Mouse (Mus musculus) large intestine, adult 2 months (tissue): ENCODE results near the gene Itga6. TPM values are rescaled to one million over a fixed set of nuclear protein-coding genes. Genes with fewer than 3 reads are reported as not detected.

Source experiments
- DNase-seq: peaks from one replicate; pipeline ENCODE4 v3.0.0-alpha.2; 2012; ENCODE audit warnings: low read depth, low spot score
- WGBS: fragments of 180-500 bp; shearing (Covaris S2); methylation state at CpG from one replicate; pipeline ENCODE4 v1.1.7; 2018; 5-methylcytosine and 5-hydroxymethylcytosine counted together
- polyA plus RNA-seq: library from polyadenylated mRNA; depleted of rRNA; stranded (reverse); fragments of >200 nt; gene quantifications from 2 replicates; pipeline ENCODE4 v1.2.3, GENCODE M21; 2012

The Itga6 gene
- polyA plus RNA-seq, 1 experiment: 58.6 TPM

DNA sequence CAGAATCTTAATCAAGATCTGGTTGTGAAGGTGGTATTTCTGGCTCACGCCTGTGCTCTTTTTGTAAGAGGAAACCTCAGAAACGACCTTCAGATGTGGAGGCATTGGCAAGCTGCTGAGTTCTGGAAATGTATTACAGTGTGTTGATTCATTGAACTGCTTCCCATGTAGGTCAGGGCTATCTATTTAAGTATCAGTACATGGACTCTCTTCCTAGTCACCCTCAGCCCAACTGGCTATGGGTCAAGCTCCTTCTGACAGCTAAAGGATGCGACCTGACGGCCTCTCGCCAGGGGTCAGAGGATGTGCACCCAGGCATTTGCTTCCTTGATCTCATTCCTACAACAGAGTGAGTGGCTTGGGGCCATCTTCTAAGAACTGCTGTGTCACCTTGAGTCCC lies 45.3 kb downstream of the Itga6 start:
- WGBS: 72% methylated on average over 5 of the region's 5 CpGs
- no peak for DNase-seq

DNA sequence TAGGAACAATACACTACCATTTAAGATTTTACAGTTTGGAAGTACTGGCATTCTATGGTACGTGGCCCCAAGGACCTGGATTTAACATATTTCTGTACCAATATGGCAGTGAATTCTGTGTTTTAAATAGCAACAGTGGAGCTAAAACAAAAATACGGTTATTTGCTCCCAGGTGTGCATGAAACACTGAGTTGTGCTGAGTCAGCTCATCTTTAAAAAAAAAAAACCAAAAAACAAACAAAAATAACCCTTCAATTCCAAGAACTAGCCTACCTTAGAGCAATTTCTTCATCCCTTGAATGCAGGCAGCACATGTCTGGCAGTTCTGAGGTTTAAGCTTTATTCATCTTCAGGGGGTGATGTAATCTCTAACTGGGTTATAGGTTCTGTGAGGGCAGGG lies 45.8 kb downstream of the Itga6 start:
- no peak for DNase-seq
- 68% methylated on average over 2 of the region's 2 CpGs for WGBS

DNA sequence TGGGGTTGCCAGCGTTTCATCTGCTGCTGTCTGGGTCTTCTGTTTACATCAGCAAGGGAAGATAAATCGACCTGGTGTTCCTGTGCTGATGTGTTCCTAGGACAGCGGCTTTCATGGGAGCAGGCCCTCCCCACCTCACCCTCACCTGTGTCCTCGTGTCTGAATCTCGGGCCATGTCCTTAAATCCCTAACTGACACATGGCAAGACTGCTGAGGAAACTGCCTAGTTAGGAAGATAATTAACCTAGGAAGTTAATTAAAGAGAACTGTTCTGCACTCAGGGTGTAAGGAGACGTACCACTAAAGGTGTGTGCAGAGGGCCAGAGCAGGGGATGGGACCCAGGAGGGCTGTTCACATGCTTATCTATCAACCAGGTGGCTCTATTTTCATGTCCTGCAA lies 48.7 kb downstream of the Itga6 start:
- 36% methylated on average over 6 of the region's 6 CpGs for WGBS
- DNase-seq: no peak

DNA sequence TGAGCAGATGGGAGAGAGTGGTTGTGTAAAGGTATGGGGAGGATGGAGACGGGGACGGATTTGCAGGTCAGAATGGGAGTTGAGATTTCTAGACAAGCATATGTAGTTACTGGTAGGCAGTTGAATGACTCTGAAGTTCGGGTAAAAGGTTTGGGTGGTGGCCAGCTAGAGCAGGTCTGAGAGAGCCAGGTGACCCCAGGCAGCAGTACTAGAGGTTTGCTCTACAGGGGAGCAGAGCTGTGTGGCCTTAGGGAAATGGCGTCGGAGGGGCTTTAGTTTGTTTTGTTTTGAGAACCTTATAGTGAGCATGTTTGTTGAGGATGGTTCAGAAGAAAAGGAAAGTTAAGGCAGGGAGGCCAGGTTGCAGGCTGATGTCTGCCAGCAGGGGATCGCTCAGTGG lies 51.4 kb downstream of the Itga6 start:
- WGBS: 63% methylated on average over 6 of the region's 6 CpGs
- DNase-seq: no peak

DNA sequence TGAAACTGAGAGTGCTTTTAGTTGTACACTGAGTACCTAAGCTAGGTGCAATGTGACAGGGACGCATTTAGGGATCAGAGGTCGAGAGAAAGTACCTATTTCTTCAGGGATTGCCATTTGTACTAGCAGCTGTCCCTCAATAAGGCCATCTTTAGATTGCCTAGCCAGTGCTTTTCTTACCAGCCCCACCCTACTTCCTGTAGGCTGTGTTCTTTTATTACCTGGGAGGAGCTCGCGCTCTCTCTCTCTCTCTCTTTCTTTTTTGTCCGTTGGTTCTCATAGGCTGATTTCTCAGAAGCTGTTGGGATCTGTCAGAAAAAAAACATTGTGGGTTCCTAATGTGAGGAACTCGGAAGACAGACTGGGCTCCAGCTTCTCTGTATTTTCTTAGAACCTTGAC lies 55.4 kb downstream of the Itga6 start:
- 29% methylated on average over 6 of the region's 6 CpGs for WGBS
- DNase-seq: no peak

DNA sequence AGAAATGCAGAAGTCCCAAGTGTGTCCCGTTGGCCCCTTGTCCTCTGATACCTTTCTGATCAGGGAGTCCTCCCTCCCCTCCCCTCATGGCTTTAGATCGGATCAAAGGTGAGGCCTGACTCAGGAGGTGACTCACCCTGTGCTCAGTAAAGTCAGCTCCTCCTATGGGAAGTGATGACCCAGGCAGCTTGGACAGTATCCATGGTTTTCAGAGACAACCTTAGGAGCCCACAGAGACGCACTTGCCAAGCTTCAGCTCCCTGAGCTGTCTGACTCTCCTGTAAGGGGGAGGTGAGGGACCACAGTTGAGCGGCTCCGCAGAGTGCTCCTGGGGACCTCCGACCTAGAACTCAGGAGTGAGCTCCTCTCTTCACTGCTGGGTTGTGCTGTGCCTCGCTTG lies 56.3 kb downstream of the Itga6 start:
- no peak for DNase-seq
- 35% methylated on average over 7 of the region's 7 CpGs for WGBS

DNA sequence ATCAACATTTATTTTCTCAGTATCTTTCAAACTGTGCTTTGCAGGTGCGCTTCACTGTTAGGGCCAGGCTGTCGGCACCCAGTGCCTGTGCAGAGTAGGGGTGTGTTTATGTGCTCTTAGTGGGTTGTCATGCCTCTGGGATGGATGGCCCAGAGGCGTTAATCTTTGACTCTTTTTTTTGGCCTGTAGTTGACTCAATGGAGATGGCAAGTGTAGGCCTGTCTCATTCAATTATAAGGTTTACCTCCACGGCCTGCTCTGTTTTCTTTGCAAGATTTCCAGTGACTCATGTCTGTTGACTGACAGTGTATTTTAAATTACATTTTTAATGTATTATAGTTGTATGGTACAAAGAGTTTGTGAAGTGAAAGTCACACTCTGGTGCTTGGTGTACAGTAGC lies 56.7 kb downstream of the Itga6 start:
- WGBS: 37% methylated on average over 4 of the region's 4 CpGs
- DNase-seq: no peak

DNA sequence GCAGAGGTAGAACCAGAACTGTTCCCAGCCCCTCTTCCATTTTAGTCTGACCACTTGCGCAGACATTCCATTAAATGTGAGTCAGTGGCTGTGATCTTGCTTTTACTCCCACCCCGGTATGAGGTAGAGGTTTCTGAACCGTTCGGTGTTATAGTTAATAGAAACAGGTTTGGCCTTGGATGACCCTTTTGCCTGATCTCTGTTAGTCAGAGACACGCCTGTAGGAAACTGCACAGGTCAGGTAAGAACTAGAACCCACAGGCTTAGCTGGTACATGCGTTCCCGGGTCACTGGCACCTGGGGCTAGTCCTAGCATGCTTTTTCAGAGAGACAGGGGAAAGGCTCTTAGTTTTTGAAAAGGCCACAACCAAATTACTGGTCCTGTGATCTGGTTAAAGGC lies 59.7 kb downstream of the Itga6 start:
- 38% methylated on average over 7 of the region's 7 CpGs for WGBS

DNA sequence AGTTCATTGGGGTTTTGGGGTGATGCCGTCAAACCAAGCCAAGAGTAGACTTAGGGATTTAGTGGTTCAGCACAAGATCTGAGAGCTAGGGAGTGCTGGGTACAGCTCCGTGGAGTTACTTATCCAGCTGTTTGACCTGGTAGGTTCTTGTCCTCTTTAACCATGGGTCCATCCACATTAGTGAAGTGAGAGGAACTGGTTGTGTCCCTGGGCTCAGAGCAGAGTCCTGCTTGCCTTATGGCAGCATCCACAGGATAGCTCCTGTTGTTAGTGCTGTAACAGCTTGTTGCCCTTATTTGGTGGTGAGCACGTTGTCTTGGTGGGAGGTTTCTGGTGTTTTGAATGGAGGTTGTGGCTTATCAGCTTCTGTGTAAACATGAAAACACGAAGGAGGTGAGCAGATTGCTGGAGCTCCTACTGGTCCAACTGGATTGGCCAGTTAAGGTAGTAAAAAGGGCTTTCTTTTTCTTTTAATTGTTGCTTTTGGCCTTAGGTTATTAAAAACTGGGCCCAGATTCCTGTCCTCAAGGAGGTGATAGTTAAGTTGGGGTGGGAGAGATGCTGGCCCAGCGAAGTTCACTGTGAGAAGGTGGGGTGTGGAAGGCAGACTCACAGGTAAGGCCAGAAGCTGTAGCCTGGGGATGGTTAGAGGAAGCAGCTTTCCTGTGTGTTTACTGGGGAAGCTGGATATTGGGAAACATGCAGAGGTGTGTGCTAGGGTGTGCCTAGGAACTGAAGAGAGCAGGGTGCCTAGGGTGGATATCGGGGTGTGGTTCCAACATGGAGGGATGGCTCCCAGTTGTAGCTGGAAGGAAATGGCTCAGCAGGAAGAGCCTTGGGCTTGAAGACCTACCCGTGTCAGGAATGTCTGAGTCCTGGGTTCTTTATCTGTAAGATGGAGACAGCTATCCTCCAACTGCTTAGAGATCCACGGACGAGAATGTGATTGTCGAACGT lies 60.5 kb downstream of the Itga6 start:
- 20% methylated on average over 11 of the region's 11 CpGs for WGBS
- DNase-seq: no peak

More for the DNA sequence above, 59.7 kb downstream of the Itga6 start:
- no peak for DNase-seq

DNA sequence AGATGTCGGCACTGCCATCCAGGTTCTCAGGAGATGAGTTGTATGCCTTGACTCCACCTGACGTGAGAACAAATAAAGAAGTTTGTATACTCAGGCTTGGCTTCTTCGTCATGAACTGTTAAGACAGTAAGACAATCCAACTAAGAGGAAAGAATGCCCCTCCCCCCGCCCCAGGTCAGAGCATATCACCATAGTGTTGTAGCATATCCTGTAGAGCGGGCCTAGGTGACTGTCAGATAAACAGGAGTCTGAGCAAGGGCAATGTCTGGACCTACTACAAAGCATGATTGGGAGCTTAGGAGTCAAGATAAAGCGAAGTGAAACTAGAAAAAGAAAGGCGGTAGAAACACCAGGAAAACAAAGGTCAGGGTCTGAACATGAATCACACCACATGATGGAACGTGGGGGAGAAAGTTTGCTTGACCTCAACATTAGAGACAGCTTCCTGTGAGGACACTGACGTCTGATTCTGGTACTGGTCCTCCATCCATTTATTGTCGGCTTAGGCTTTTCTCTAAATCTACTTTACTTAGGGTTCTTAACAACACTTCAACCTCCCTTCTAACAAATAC lies 64.0 kb downstream of the Itga6 start:
- DNase-seq: no peak
- WGBS: 45% methylated on average over 10 of the region's 10 CpGs

DNA sequence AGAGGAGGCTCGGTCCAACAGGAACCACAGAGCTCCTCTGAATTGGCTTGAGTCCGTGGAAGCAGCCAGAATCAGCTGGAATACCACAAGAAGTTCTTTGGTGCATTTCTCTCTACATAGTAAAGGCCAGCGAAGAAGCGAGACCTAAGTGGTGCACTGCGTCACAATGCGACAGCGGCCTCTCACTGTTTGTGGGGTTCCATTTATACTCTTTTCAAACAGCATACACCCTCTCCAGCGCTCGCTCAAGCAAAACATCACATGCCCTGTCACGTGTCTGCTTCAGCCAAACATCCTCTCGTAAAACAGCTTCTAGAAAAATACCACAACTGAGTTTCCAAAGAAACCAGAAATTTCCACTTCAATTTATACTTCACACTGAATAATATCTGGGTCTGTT lies 64.6 kb downstream of the Itga6 start:
- 86% methylated on average over 11 of the region's 11 CpGs for WGBS
- no peak for DNase-seq

DNA sequence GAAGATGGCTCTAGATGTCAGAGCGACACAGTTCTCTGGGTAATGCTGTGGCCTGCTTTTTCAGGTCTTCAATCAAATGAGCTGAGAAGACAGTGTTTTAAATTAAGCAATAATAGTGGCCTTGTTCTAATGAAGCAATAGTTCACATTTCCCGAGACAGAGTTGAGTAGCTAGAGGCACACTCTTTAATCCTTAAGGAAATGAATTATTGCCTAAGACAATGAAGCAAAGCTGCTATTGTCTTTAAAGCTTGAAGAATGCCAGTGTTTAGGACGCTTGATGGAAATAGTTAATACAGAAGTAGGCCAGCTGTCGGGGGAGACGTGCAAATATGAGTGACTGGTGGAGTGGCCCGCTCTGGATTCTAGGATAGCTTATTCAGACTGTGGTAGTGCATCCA lies 65.5 kb downstream of the Itga6 start:
- 57% methylated on average over 6 of the region's 6 CpGs for whole genome bisulfite sequencing

DNA sequence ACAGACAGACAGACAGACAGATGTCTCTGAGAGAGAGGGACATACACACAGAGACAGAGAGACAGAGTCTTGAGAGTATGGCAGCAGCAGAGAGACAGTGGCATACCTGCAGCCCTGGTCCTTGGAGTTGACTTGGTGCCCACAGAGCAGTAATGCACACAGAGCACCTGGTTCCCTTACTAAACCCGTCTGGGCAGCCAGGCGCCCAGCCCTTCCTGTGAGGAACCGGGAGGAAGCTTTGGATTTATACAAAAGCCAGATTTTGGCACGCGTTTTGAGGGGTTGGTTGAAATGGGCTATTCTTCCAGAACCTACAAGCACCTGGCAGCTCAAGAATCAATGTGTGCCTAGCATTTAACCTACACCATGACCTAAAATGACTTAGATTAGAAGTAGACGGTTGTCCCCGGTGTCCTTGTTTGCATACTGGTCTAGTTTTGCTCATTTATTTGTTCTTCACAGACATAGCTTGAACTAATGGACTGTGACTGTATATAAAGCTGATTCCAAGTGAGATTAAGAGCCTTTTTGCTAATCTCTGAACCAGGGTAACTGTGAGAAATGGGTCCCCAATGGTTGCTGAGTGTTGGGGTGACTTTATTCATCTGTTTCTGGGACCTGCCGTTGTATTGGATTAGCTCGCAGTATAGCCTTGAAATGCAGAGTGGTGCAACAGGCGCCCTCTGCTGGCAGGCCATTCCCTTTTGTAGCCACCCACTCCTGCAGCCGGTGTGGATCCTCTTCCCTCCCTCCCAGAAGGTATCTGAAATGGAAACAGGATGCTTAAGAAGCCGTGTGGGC lies 67.0 kb downstream of the Itga6 start:
- 15% methylated on average over 12 of the region's 12 CpGs for WGBS
- DNase-seq: no peak

More for the DNA sequence above, 65.5 kb downstream of the Itga6 start:
- no peak for DNase-seq

DNA sequence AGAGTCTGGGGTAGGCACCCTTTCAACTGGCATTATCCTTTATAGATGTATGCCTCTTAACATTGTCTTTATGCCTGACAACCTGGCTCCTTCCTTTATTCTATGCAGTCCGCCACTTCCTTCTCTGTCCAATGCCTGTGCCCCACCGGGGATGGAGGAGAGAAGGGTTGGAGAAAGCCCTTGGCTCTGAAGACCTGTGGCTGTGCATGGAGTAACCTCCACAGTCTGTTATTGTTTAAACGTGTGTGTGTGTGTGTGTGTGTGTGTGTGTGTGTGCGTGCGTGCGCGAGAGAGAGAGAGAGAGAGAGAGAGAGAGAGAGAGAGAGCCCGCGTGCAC lies 67.6 kb downstream of the Itga6 start:
- no peak for DNase-seq
- WGBS: 19% methylated on average over 7 of the region's 9 CpGs

DNA sequence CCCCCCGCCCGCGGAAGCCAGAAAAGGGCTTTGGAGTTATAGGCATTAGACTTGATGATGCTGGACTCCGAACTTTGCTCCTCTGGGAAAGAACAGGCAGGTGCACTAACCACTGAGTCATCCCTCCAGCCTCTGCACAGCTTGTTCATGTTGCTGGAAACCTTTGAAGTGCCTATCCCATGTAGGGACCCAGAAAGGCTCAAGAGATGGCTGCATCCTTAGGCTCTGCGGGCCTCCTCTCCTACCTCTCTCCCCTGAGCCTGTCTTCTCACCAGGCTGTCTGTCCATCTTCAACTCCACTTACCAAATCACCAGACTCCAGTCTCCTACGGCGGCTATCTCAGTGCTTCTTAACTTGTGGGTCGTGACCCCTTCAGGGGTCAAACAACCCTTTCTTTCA lies 68.0 kb downstream of the Itga6 start:
- no peak for DNase-seq
- WGBS: 25% methylated on average over 7 of the region's 8 CpGs

DNA sequence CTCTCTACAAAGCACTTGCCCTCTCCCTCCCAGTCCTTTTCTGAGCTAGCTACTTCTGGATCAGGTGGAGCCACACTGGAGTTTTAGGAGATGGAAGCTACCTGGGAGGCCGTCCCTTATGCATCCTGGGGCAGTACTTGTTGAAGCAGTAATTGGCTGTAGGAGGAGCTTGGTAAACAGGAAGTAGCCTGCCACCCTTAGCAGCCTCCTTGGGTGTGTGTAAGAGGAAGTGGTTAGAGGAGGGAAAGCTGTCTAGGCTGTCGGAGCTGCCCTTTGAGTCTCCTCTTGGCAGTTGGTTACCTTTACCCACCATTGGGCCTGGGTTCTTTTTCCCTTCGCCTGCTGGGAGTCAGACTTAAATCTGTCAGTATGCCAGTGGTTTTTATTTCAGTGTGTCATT lies 68.6 kb downstream of the Itga6 start:
- DNase-seq: no peak
- 15% methylated on average over 3 of the region's 3 CpGs for WGBS

DNA sequence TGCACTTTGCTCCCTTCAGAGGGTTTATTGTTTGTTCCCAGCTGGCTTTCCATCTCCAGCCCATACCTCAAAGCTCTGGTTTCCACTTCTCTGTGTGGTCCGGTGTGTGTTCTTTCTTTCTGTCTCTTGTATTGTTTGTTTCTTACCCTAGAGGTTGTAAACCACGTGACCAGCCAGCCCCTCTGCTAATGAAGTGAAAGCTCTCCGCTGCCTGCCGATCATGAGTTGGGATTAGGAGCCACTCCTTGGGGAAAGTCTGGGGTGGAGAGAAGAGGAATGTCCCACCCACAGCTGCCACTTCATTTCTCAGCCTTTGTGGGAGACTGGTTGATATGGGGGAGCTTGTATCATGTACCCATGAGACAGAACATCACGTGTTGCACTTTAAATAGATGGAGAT lies 69.9 kb downstream of the Itga6 start:
- no peak for DNase-seq
- 17% methylated on average over 5 of the region's 5 CpGs for WGBS

DNA sequence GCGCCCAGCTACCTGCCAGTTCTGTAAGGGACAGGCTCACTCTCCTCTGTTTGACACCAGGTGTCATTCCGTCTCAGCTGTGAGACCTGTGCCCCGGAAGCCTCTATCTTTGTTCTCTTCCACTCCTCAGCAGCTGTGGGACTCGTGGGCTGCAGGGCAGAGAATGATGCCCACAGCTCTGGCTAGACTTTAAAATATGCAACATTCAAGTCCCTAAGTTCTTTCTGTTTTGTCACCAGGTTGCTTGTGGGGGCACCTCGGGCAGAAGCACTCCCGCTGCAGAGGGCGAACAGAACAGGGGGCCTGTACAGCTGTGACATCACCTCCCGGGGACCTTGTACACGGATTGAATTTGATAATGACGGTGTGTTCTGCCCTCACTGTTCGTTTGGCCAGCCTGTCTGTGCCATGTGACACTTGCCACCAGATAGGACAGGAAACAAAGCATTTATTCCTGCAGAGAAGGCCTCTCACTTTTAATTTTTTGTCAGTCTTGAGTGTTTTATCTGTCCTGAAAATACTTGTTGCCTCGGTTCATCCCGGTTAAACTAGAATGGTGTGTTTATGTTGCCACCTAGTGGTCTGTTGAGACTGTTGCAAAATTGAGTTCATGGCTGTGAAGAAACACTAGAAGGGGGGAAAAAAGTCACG lies 71.1 kb downstream of the Itga6 start:
- 24% methylated on average over 14 of the region's 14 CpGs for WGBS

DNA sequence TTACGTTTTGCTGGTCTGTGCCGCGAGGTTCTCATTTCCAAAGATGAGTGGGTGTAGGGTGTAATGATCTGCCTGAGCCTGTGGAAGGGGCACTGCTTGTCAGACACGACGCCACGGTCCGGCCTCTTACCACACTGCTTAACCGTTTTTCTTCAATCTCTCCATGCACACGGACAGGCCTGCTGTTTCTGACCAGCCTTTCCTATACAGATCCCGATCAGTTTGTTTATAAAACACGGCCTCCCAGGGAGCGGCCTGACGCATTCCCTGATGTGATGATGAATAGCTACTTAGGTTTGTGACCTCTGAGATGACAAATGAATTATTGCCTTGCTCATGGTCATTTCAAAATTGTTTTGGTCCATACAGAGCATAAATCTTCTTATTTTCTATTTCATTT lies 78.7 kb downstream of the Itga6 start:
- WGBS: 72% methylated on average over 13 of the region's 13 CpGs
- no peak for DNase-seq

More for the DNA sequence above, 71.1 kb downstream of the Itga6 start:
- DNase-seq: no peak

DNA sequence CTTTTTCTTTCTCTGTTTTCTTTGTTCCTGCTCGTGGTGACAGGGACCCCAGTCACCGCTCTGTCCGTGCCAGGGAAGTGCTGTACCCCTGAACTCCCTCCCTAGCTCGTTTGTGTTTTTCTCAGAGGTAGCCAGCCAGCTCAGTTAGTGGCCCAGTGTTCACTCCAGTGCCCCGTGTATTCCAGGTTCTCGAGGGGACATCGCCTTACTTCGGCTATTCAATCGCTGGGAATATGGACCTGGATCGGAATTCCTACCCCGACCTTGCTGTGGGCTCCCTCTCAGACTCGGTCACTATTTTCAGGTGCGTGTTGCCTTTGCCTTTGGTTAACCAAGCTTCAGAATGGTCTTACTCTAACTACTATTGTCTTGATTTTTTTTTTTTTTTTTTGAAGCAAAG lies 82.3 kb downstream of the Itga6 start:
- 86% methylated on average over 13 of the region's 13 CpGs for WGBS
- DNase-seq: no peak
